Mouse (Mus musculus): ENCODE measurements around the gene Nfib. TPM values are rescaled to one million over a fixed set of nuclear protein-coding genes. Genes with fewer than 3 reads are reported as not detected.

Nfib gene
- polyA plus RNA-seq, 1 experiment from 2014 or later, result 13.3 TPM

DNA sequence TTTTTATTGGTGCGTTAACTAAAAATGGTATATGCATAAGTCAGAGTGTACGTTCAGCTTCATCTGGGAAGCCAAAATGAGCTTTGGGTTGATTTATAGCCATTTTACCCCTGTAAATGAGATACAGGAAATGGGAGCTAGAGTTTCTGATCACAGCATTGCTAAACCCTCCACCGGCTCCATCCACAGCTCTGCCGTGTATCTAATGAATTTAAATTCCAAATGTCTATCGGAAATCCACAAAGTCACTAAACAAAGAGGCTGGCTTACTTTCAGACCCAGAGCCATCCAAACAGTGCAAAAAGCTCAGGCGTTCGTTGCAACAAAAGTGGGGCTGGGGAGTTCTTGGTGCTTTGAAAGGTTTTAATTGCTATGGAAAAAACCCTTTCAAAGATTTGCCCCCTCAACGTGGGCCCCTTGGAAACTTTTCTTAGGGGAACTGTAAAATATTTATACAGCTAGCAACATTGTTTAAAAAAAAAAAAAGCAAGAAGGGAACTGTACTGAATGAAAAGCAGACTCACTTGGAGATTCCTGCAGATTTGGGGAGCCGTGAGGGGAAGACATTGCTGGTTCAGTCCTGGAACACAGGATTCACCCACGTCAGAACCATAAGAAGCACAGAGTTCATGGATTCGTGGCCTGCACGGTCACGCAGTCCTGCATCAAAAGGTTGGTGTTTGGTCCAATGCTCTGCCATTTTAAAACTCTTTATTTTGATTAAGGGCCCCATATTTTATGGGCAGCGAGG, 100.3 kb downstream of the Nfib start:
- no peaks in the 10 kb centered on the region for H3K36me3 ChIP-seq (ENCODE audit: insufficient read depth, low read length)
- 42% methylated on average over 14 of the region's 14 CpGs for WGBS
- no peak overlapping the region for H3K4me3 ChIP-seq (replicated peaks; ENCODE audit: low read depth, low read length)
- H3K27me3 ChIP-seq (ENCODE audit: insufficient read depth, low read length), result no peaks in the 10 kb centered on the region
- 0 out of 2 replicates have a peak overlapping the region, but pooled peaks have one; percentile 7 for H3K4me2 ChIP-seq (ENCODE audit: low read length)
- H3K9ac ChIP-seq (ENCODE audit: low read depth, low read length), result no peak overlapping the region
- ATAC-seq (replicated peaks; ENCODE audit: low FRiP score, low read depth) (no peak), DNase-seq (ENCODE audit: low spot score) (peak; percentile 41)
- TF ChIP-seq CTCF (IDR thresholded peaks at IDR 0.05; ENCODE audit: low read depth), result no peak
- peaks cover 4% of the 10 kb centered on the region; the same call in 1 of the 2 replicates for H3K4me1 ChIP-seq (replicated peaks; ENCODE audit: insufficient read depth, low read length)
- no peaks in the 10 kb centered on the region for H3K9me3 ChIP-seq (replicated peaks; ENCODE audit: low read length)
- no peak overlapping the region for H3K27ac ChIP-seq

DNA sequence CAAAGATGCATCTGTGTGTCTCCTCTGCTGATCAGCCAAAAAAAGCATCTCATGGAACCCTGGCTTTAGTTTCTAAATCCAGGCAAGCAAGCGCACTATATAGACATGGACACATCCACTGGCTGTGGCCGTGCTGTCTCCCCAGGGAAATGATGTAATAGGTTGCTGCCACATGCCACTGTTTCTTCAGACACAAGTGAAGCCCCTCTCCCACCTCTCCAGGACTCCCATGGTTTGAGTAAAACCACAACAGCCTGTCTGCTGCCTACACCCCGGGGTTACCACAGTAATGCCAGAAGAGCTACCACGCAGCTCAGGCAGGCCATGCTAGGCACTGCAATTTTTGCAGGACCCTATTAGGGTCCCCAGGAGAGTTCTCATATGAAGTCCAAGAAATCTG, 101.0 kb downstream of the Nfib start:
- no peak overlapping the region for H3K4me2 ChIP-seq (ENCODE audit: low read length)
- DNase-seq (ENCODE audit: low spot score), result no peak
- 63% methylated on average over 4 of the region's 4 CpGs for WGBS

DNA sequence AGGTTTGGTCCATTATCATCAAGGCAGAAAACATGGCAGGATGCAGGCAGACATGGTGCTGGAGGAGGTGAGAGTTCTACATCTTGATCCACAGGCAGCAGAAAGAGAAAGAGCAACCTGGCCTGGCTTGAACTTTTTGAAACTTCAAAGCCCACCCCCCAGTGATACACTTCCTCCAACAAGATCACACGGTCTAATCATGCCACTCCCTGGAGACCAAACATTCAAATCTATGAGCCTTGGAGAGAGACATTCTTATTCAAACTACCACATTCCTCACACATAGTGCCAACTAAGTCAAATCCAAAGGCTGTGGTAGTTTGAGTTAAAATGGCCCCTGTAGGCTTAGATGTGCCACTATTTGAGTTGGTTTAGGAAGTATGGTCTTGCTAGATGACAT, 104.9 kb downstream of the Nfib start:
- Histone ChIP-seq H3K9ac (ENCODE audit: low read depth, low read length) (no peak overlapping the region), H3K4me1 (replicated peaks; ENCODE audit: insufficient read depth, low read length) (peaks cover 4% of the 10 kb centered on the region; the same call in 1 of the 2 replicates)

More for the DNA sequence above, 101.0 kb downstream of the Nfib start:
- H3K4me3 ChIP-seq (replicated peaks; ENCODE audit: low read depth, low read length), result no peak overlapping the region
- H3K36me3 ChIP-seq (ENCODE audit: insufficient read depth, low read length), result no peaks in the 10 kb centered on the region
- H3K27me3 ChIP-seq (ENCODE audit: insufficient read depth, low read length), result no peaks in the 10 kb centered on the region
- H3K9ac ChIP-seq (ENCODE audit: low read depth, low read length), result no peak overlapping the region
- no peak for ATAC-seq (replicated peaks; ENCODE audit: low FRiP score, low read depth)
- H3K27ac ChIP-seq, result no peak overlapping the region
- H3K9me3 ChIP-seq (replicated peaks; ENCODE audit: low read length), result no peaks in the 10 kb centered on the region
- peaks cover 4% of the 10 kb centered on the region; the same call in 1 of the 2 replicates for H3K4me1 ChIP-seq (replicated peaks; ENCODE audit: insufficient read depth, low read length)
- no peak for TF ChIP-seq CTCF (IDR thresholded peaks at IDR 0.05; ENCODE audit: low read depth)

DNA sequence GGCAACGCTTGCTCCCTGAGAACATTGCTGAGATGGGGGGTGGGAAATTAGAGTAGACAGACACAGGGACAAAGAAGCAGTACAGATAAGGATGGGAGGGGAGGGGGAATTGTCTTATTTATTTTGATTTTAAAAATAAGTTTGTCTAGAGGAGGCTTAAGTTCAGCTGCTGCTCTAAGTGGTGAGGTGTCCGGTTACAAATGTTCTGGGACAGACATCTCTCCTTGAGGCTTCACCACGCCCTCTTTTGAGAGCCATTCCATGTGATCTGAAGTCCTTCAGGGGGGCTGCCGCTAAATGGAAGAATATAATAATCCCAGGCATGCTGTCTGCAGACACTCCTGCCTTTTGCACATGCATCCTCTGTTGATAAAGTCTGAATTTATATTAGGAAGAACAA, 107.1 kb downstream of the Nfib start:
- TF ChIP-seq CTCF (IDR thresholded peaks at IDR 0.05; ENCODE audit: low read depth), result no peak
- Histone ChIP-seq H3K4me1 (replicated peaks; ENCODE audit: insufficient read depth, low read length) (no peaks in the 10 kb centered on the region), H3K27ac (no peak overlapping the region), H3K27me3 (ENCODE audit: insufficient read depth, low read length) (no peaks in the 10 kb centered on the region), H3K4me2 (ENCODE audit: low read length) (no peak overlapping the region), H3K36me3 (ENCODE audit: insufficient read depth, low read length) (no peaks in the 10 kb centered on the region), H3K4me3 (replicated peaks; ENCODE audit: low read depth, low read length) (no peak overlapping the region), H3K9ac (ENCODE audit: low read depth, low read length) (no peak overlapping the region), H3K9me3 (replicated peaks; ENCODE audit: low read length) (no peaks in the 10 kb centered on the region)
- DNase-seq (ENCODE audit: low spot score) (peak; percentile 46), ATAC-seq (replicated peaks; ENCODE audit: low FRiP score, low read depth) (no peak)
- 43% methylated on average over 4 of the region's 4 CpGs for WGBS

More for the DNA sequence above, 104.9 kb downstream of the Nfib start:
- no peak overlapping the region for H3K4me2 ChIP-seq (ENCODE audit: low read length)
- H3K9me3 ChIP-seq (replicated peaks; ENCODE audit: low read length), result no peaks in the 10 kb centered on the region
- ATAC-seq (replicated peaks; ENCODE audit: low FRiP score, low read depth), result no peak
- no peaks in the 10 kb centered on the region for H3K27me3 ChIP-seq (ENCODE audit: insufficient read depth, low read length)
- no peak for TF ChIP-seq CTCF (IDR thresholded peaks at IDR 0.05; ENCODE audit: low read depth)
- H3K27ac ChIP-seq, result no peak overlapping the region
- DNase-seq (ENCODE audit: low spot score), result no peak
- 100% methylated on average over 1 of the region's 1 CpGs for WGBS
- H3K4me3 ChIP-seq (replicated peaks; ENCODE audit: low read depth, low read length), result no peak overlapping the region
- no peaks in the 10 kb centered on the region for H3K36me3 ChIP-seq (ENCODE audit: insufficient read depth, low read length)

DNA sequence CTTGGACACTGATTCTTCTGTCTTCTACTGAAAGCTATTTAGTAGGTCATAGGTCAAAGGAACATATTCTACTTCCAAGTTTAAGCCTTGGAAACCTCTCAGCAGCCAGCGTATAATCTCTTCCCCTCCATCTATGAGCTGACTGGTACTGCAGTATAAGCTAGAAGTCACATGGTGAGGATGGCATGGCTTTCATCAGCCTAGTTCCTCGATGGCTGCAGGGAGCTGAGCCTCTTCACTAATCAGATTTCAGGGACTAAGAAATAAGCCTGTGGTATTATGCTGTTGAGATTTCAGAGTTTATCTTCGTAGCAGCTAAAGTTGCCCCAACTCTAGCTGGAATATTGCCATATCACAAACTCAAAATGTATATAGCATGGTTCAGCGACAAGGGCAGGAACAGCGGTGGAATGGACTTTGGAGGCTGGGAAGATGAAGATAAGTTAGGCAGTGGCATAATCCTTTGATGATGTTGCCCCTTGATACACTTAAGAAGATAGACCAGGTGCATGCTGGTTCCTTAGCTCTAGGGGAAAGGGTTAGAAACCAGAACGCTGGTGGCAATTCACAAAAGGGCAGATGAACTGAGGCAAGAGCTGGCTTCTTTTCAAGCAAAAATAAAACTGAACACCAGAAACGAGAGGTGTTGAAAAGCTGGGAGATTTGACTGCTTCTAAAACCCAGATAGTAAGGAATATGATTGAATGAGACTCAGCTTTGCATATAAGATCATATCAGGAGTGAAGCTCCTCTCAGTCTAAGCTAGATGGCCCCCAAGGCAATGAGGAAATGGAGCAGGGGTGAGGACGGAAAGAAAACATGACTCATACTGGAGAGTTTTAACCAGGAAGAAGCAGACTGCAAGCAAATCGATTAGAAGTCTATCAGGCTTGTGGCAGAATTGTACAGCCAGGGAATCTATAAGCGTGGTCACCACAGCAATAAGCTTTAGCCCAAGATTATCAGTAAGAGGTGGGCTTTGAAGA, 111.6 kb downstream of the Nfib start:
- no peak for ATAC-seq (replicated peaks; ENCODE audit: low FRiP score, low read depth)
- whole genome bisulfite sequencing, result 71% methylated on average over 10 of the region's 10 CpGs
- Histone ChIP-seq H3K4me1 (replicated peaks; ENCODE audit: insufficient read depth, low read length) (no peaks in the 10 kb centered on the region), H3K4me2 (ENCODE audit: low read length) (no peak overlapping the region), H3K9me3 (replicated peaks; ENCODE audit: low read length) (no peaks in the 10 kb centered on the region), H3K36me3 (ENCODE audit: insufficient read depth, low read length) (no peaks in the 10 kb centered on the region), H3K27ac (no peak overlapping the region), H3K9ac (ENCODE audit: low read depth, low read length) (no peak overlapping the region), H3K27me3 (ENCODE audit: insufficient read depth, low read length) (no peaks in the 10 kb centered on the region), H3K4me3 (replicated peaks; ENCODE audit: low read depth, low read length) (no peak overlapping the region)
- no peak for TF ChIP-seq CTCF (IDR thresholded peaks at IDR 0.05; ENCODE audit: low read depth)
- no peak for DNase-seq (ENCODE audit: low spot score)

Data from kidney, postnatal 0 days (tissue).